Mouse (Mus musculus) limb, embryonic 13.5 days (tissue): ENCODE measurements around the gene Fam219a. TPM values are rescaled to one million over a fixed set of nuclear protein-coding genes. Genes with fewer than 3 reads are reported as not detected.
A peak's percentile ranks its signal among the peaks of the same experiment; 100 is the strongest.

Experiments used
- ATAC-seq: fragments of 200-750 bp; cut with Nextera tagmentation; 2 replicates; pipeline ENCODE4 v1.8.0; 2017; ENCODE audit warnings: low read depth, moderate number of reproducible peaks, moderate TSS enrichment; ENCODE audit not compliant: low FRiP score
- H3K27ac ChIP-seq: fragments of 300-500 bp; sonication (generic); 2 replicates; pipeline ENCODE4 v1.5.1; 2015; ENCODE audit warnings: inconsistent platforms, mild to moderate bottlenecking, moderate library complexity
- H3K27me3 ChIP-seq: fragments of 300-500 bp; sonication (generic); 2 replicates; pipeline ENCODE4 v1.6.1; 2015; ENCODE audit warnings: mild to moderate bottlenecking, inconsistent platforms
- H3K36me3 ChIP-seq: fragments of 300-500 bp; sonication (generic); 2 replicates; pipeline ENCODE4 v1.6.1; 2015; ENCODE audit warnings: inconsistent platforms, mild to moderate bottlenecking, moderate library complexity
- H3K4me1 ChIP-seq: fragments of 300-500 bp; sonication (generic); 2 replicates; pipeline ENCODE4 v1.6.1; 2015; ENCODE audit warnings: inconsistent platforms
- H3K4me2 ChIP-seq: fragments of 300-500 bp; sonication (generic); replicated peaks from 2 replicates; pipeline ENCODE4 v1.6.1; 2015; ENCODE audit warnings: inconsistent platforms, mild to moderate bottlenecking, moderate library complexity
- H3K4me3 ChIP-seq: fragments of 300-500 bp; sonication (generic); 2 replicates; pipeline ENCODE4 v1.5.1; 2015; ENCODE audit warnings: moderate library complexity, mild to moderate bottlenecking, inconsistent platforms
- H3K9ac ChIP-seq: fragments of 300-500 bp; sonication (generic); 2 replicates; pipeline ENCODE4 v1.6.1; 2015; ENCODE audit warnings: mild to moderate bottlenecking, inconsistent platforms
- H3K9me3 ChIP-seq: fragments of 300-500 bp; sonication (generic); 2 replicates; pipeline ENCODE4 v1.6.1; 2016; ENCODE audit warnings: inconsistent platforms
- WGBS: fragments of 180-500 bp; shearing (Covaris S2); methylation state at CpG from one replicate; pipeline ENCODE4 v1.1.7; 2015; 5-methylcytosine and 5-hydroxymethylcytosine counted together
- polyA plus RNA-seq: library from polyadenylated mRNA; unstranded; fragments of >200 nt; fragmentation: Nextera tagmentation; extraction: Ambion mirVana; gene quantifications from 2 replicates; pipeline ENCODE4 v1.2.1, GENCODE M21; 2015

Gene Fam219a
- polyA plus RNA-seq, 1 experiment from 2014 or later = 2.0 TPM

DNA sequence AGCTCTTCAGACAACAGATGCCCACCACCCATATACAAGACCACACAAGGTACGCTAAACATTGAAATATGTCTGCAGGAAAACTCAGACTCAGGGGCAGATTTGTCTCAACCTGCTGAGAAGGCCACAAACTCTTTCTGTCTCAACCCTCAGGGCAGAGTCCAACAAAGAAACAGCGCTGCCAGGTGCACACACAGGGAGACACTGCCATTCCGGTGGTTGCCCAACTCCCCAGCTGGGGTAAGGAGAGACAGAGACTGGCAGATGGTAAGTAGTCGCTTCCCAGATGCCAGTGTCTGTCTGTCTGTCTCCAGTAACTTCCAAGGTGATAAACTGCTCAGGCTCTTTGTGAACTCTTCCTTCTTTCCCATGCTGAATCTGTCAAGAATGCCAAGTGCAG is 68.6 kb downstream of the Fam219a start:
- 64% methylated on average over 4 of the region's 4 CpGs for WGBS
- Histone ChIP-seq H3K4me2 (no peak overlapping the region), H3K27me3 (peaks cover 86% of the 10 kb centered on the region), H3K4me1 (peaks cover 36% of the 10 kb centered on the region), H3K9me3 (no peaks in the 10 kb centered on the region), H3K36me3 (no peaks in the 10 kb centered on the region), H3K4me3 (no peak overlapping the region), H3K9ac (no peak overlapping the region), H3K27ac (no peak overlapping the region)
- ATAC-seq = no peak

DNA sequence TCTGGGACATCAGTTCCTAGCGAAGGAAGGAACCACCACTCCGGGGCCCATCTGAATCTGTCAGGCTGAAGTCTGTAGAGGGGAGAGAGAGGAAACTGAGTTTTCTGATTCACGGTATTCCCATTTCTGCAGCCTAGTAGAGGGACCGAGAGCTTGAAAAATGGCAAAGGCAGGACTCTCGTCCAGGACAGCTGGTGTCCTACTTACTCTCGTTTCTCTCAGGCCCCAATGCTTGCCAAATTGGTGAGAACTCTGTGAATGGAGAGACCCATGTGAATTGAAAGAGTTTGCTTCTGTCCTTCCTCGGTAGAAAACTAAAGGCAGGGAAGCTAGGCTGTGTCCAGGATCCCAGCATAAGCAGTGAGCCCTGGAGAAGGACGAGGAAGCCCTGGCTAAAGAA is 69.7 kb downstream of the Fam219a start:
- Histone ChIP-seq H3K9me3 (no peaks in the 10 kb centered on the region), H3K4me3 (no peak overlapping the region), H3K27ac (no peak overlapping the region), H3K9ac (no peak overlapping the region), H3K27me3 (peaks cover 88% of the 10 kb centered on the region), H3K4me1 (peaks cover 36% of the 10 kb centered on the region), H3K36me3 (no peaks in the 10 kb centered on the region), H3K4me2 (no peak overlapping the region)
- no peak for ATAC-seq
- WGBS = 53% methylated on average over 8 of the region's 8 CpGs

DNA sequence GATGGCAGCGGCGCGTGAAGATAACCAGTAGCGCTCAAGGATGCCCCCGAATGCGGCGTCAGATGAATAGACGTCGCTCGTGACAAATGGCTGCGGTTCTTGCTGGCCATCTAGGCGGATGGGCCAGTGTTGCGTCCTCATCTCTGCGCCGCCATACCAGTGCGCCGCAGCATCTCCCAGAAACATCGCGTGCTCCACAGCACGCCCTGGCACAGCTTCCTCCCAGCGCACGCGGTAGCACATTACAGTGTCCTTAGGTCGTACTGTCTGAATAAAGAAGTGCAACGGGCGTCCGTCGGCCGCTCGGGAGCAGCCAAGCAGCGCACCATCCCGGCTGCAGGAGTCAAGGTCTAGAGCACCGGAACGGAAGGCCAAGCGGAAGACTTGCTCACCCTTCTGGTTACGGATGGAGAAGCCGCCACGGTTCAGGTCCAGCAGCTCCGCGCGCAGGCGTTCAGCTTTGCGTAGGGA is 70.4 kb downstream of the Fam219a start:
- peak overlapping the region; percentile 39 for H3K4me3 ChIP-seq
- H3K9me3 ChIP-seq = no peaks in the 10 kb centered on the region
- peaks cover 36% of the 10 kb centered on the region for H3K4me1 ChIP-seq
- H3K27me3 ChIP-seq = peaks cover 95% of the 10 kb centered on the region
- ATAC-seq = no peak
- no peaks in the 10 kb centered on the region for H3K36me3 ChIP-seq
- H3K27ac ChIP-seq = no peak overlapping the region
- WGBS = 3% methylated on average over 43 of the region's 43 CpGs
- no peak overlapping the region; the same call in 1 of the 2 replicates for H3K9ac ChIP-seq
- H3K4me2 ChIP-seq = peak overlapping the region; percentile 68

DNA sequence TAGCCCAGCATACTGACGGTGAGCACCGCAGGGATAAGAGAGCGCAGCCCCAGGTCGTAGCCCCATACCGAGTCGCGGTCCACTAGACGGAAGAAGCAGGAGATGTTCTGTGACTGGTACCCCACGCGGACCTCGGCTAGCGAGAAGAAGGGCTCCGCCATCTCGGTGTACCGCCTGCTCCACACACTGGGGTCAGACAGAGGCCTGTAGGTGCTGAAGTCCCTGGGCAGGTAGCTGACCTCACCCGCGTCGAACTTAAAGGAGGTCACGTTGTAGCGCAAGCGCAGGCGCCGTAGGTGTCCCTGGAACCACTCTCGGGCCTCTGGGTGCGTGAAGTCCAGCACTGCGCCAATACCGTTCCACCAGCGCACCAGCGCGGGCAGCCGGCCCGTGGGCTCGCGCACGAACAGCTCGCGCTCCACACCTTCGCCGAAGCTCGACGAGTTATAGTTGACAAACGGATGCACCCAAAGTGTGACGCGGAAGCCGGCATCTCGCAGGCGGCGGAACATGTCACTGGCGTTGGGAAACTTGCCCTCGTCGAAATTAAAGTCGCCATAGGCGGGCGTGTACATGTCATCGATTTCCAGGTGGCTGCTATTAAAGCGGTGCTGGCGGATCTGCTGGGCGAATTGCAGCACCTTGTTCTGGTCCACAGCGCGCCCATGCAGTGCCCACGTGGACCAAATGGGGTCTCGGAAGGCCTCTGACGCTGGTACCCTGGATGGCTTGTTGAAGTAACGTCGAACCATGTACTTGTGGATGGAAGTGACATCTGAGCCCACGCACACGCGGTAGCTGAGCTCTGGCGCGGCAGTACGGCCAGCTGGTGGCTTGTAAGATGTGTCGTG is 71.1 kb downstream of the Fam219a start:
- peaks cover 99% of the 10 kb centered on the region for H3K27me3 ChIP-seq
- 0 out of 2 replicates have a peak overlapping the region, but pooled peaks have one; percentile 43 for H3K9ac ChIP-seq
- no peaks in the 10 kb centered on the region for H3K36me3 ChIP-seq
- peak overlapping the region; percentile 39 for H3K4me3 ChIP-seq
- H3K4me2 ChIP-seq = peak overlapping the region; percentile 68
- H3K4me1 ChIP-seq = peaks cover 35% of the 10 kb centered on the region
- WGBS = 6% methylated on average over 72 of the region's 72 CpGs
- H3K27ac ChIP-seq = no peak overlapping the region
- ATAC-seq = no peak
- H3K9me3 ChIP-seq = no peaks in the 10 kb centered on the region

DNA sequence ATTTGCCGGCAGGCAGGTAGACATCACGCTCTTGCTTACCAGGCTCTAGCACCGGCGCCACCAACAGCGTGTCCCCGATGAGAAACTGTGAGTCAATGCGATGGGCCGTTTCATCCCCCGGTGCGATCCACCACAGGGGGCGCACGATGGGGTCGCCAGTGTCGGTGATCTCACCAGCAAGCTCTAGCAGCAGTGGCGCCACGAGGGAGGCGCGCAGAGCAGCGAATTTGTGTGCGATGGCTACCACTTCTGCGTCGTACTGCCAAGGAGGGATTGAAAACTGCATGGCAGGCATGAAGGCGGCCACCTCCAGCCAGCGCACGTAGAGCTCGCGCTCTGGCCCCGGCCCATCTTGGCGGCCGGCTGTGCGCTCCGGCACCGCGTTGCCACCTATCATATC is 71.8 kb downstream of the Fam219a start:
- H3K9ac ChIP-seq = 0 out of 2 replicates have a peak overlapping the region, but pooled peaks have one; percentile 43
- H3K36me3 ChIP-seq = no peaks in the 10 kb centered on the region
- H3K4me3 ChIP-seq = peak overlapping the region; percentile 39
- H3K4me2 ChIP-seq = peak overlapping the region; percentile 68
- no peaks in the 10 kb centered on the region for H3K9me3 ChIP-seq
- peaks cover 29% of the 10 kb centered on the region for H3K4me1 ChIP-seq
- 2% methylated on average over 34 of the region's 34 CpGs for WGBS
- H3K27ac ChIP-seq = no peak overlapping the region
- H3K27me3 ChIP-seq = peaks cover 94% of the 10 kb centered on the region
- no peak for ATAC-seq

DNA sequence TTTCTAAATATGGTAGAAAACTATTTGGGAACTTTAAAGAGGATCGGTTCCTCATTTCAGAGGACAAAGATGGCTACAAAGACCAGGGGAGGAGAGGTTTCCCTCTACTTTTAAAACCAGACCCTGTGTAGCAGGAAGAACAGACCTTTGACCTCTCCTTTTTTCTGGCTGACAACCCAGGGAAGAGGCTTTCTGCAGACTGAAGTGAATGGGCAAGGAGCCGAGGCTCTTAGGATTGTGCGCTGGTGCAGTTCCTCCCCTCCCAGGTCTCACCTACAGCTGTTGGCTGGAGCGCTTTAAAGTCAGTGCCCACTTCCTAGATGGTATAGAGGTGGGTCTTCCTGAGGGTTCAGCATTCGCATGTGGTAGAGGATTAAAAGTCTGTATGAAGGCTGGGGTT is 72.3 kb downstream of the Fam219a start:
- no peaks in the 10 kb centered on the region for H3K9me3 ChIP-seq
- H3K4me3 ChIP-seq = no peak overlapping the region
- ATAC-seq = no peak
- H3K9ac ChIP-seq = no peak overlapping the region
- whole genome bisulfite sequencing = 59% methylated on average over 5 of the region's 5 CpGs
- peak overlapping the region; percentile 68; the same call in 1 of the 2 replicates for H3K4me2 ChIP-seq
- peaks cover 24% of the 10 kb centered on the region for H3K4me1 ChIP-seq
- H3K27me3 ChIP-seq = peaks cover 89% of the 10 kb centered on the region
- H3K27ac ChIP-seq = no peak overlapping the region
- H3K36me3 ChIP-seq = no peaks in the 10 kb centered on the region

DNA sequence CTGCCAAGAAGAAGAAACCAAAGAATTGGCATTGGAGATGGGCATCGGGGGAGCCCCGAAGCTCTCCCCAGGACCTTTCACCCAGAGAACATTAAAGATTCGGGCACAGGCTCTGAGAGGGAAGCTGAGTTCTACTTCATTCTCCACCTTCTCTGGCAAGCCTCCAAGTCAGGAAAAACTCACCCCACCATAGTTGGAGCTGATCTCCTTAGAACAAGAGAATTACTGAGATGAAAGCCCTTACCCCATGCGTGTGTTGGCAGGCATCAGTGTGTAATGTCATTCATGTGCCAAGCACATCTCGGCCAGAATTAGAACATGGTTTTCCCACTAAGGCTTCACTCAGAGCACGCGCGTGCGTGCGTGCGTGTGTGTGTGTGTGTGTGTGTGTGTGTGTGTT is 73.5 kb downstream of the Fam219a start:
- H3K4me1 ChIP-seq = peaks cover 21% of the 10 kb centered on the region

DNA sequence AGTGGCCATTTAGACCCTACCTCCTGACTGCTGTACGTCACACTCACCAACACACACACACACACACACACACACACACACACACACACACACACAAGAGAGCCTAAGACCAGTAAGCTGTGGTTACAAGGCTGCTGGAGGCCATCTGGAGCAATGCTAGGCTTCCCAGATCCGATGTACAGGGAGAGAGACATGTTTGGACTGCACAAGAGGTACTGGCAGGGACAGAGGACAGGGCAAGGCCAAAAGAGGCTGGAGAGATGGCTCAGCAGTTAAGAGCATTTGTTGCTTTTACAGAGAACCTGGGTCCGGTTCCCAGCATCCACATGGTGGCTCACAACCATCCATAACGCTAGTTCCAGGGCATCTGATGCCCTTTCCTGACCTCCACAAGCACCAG is 74.3 kb downstream of the Fam219a start:
- H3K4me2 ChIP-seq = no peak overlapping the region
- 77% methylated on average over 4 of the region's 4 CpGs for WGBS
- H3K9me3 ChIP-seq = no peaks in the 10 kb centered on the region
- peaks cover 75% of the 10 kb centered on the region for H3K27me3 ChIP-seq
- ATAC-seq = no peak
- H3K9ac ChIP-seq = no peak overlapping the region
- no peaks in the 10 kb centered on the region for H3K36me3 ChIP-seq
- peaks cover 21% of the 10 kb centered on the region for H3K4me1 ChIP-seq
- no peak overlapping the region for H3K4me3 ChIP-seq
- H3K27ac ChIP-seq = no peak overlapping the region

More for the DNA sequence above, 73.5 kb downstream of the Fam219a start:
- Histone ChIP-seq H3K4me3 (no peak overlapping the region), H3K27me3 (peaks cover 77% of the 10 kb centered on the region), H3K36me3 (no peaks in the 10 kb centered on the region), H3K9ac (no peak overlapping the region), H3K27ac (no peak overlapping the region), H3K9me3 (no peaks in the 10 kb centered on the region), H3K4me2 (no peak overlapping the region)
- no peak for ATAC-seq
- WGBS = 82% methylated on average over 11 of the region's 11 CpGs

DNA sequence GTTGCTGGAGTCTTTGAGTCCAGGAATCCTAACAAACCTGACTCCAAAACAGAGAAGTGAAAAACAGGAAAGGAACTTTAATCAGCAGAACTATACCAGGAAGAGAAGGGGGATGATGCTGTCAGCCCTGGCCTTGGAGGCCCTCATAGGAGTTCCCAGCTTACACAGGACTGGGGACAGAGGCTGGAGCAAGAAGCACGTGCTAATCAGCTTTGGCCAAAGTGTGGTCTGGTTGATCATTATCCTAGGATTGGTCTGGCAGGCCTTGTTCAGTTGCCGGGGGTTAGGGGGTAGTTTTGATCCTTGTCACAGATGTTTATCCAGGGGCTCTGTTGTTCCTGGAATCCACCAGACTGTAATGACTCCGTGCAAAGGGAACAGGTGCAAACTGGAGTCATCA is 75.0 kb downstream of the Fam219a start:
- no peak for ATAC-seq
- WGBS = 42% methylated on average over 3 of the region's 3 CpGs
- H3K9ac ChIP-seq = no peak overlapping the region
- no peaks in the 10 kb centered on the region for H3K9me3 ChIP-seq
- H3K4me1 ChIP-seq = peaks cover 21% of the 10 kb centered on the region
- H3K4me3 ChIP-seq = no peak overlapping the region
- no peak overlapping the region for H3K27ac ChIP-seq
- no peak overlapping the region for H3K4me2 ChIP-seq
- no peaks in the 10 kb centered on the region for H3K36me3 ChIP-seq
- H3K27me3 ChIP-seq = peaks cover 68% of the 10 kb centered on the region

DNA sequence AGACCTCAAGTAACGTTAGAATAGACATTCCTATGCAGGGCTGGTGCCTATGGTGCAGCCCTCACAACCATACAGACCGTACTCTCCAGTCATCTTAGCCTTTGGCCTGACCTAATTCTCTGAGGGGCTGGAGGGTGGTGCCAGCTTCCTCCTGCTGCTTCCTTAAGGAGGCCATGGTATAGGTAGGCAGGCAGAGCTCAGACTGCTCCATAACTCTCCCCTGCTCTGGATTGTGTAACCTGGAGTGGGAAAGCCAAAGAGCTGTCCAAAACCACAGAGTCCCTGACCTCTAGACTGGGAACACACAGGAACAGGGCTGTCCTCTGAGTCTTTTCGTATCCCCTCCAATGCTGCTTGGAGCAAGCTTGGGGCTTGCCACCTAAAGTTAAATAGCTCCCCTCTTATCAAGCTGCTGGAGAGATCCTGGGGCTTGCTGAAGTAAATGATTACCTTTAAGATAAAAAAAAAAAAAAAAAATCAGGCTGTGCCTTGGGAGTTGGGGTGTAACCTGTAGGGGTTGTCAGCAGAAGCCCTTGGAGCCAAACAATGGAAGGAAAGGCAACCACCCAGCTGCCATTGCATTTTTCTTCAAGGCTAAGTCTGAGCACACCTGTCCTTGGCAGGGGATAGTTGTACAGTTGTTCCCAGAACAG is 75.7 kb downstream of the Fam219a start:
- H3K27me3 ChIP-seq = peaks cover 60% of the 10 kb centered on the region
- 85% methylated on average over 3 of the region's 3 CpGs for WGBS
- H3K36me3 ChIP-seq = no peaks in the 10 kb centered on the region
- H3K9me3 ChIP-seq = no peaks in the 10 kb centered on the region
- ATAC-seq = no peak
- H3K4me1 ChIP-seq = peaks cover 14% of the 10 kb centered on the region
- H3K9ac ChIP-seq = no peak overlapping the region
- no peak overlapping the region for H3K4me3 ChIP-seq
- H3K4me2 ChIP-seq = no peak overlapping the region
- no peak overlapping the region for H3K27ac ChIP-seq

DNA sequence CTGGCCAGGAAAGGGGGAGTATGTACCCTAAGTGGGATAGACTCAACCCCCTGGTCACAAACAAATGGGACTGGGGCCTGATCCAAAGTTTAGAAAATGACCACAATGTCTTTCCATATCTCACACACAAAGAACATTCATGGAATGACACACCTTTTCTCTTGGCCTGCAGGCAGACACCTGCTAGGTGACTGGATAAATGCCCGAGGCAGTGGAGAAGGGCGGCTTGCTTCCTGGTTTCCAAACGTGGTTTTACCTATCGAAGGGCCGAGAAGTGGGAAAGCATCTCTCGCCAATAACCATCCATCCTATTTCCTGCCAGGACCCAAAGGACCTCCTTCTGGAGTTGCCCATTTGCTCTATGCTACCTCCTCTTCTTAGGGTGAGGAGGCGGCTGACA is 76.4 kb downstream of the Fam219a start:
- Histone ChIP-seq H3K36me3 (no peaks in the 10 kb centered on the region), H3K4me1 (peaks cover 8% of the 10 kb centered on the region), H3K4me2 (no peak overlapping the region), H3K27me3 (peaks cover 55% of the 10 kb centered on the region), H3K9me3 (no peaks in the 10 kb centered on the region), H3K9ac (no peak overlapping the region), H3K27ac (no peak overlapping the region), H3K4me3 (no peak overlapping the region)
- ATAC-seq = no peak
- WGBS = 82% methylated on average over 7 of the region's 7 CpGs

DNA sequence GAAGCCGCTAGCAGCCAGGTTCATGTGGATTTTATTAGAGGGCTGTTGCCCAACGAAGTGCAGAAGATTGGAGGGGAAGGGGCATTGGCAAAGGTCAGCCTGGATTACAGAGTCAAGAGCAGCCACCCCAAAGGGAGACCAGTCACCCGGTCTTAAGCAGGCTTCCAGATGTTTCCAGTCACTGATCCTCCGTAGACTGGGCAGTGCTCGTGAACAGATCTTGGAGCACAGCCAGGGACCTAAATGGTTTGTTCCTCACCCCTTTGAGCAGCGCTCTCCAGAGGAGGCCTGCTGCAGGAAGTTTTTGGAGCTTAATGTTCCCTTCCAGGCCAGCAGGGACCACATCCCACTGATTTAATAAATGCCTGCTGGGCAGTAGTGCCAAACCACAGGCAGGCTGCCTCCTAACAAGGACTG is 87.7 kb downstream of the Fam219a start:
- Histone ChIP-seq H3K4me2 (peak overlapping the region; percentile 38), H3K9ac (0 out of 2 replicates have a peak overlapping the region, but pooled peaks have one; percentile 8), H3K36me3 (peaks cover 16% of the 10 kb centered on the region; the same call in 1 of the 2 replicates), H3K9me3 (peaks cover 8% of the 10 kb centered on the region), H3K4me3 (no peak overlapping the region), H3K4me1 (peaks cover 19% of the 10 kb centered on the region), H3K27ac (peak overlapping the region; percentile 69; the same call in 1 of the 2 replicates), H3K27me3 (peaks cover 20% of the 10 kb centered on the region)
- peak; percentile 79 for ATAC-seq
- WGBS = 7% methylated on average over 6 of the region's 6 CpGs
